Mouse (Mus musculus) olfactory bulb, adult 2 months (tissue): ENCODE results near the gene Usp5.

Source experiments
- CTCF ChIP-seq: fragments of 200-500 bp; IDR thresholded peaks from 2 replicates; pipeline ENCODE4 v1.5.1; 2012; ENCODE audit warnings: low read depth, mild to moderate bottlenecking, low read length, moderate library complexity; ENCODE audit not compliant: insufficient read depth
- POLR2A ChIP-seq: fragments of 200-500 bp; IDR thresholded peaks from 2 replicates; pipeline ENCODE4 v1.6.1; 2012; ENCODE audit warnings: mild to moderate bottlenecking, low read depth, low read length, moderate library complexity; ENCODE audit not compliant: insufficient read depth

GRCm38 (mm10) chr6:124795781-124796180, 33.5 kb downstream of the Usp5 start:
- no peak for TF ChIP-seq POLR2A
- no peak for TF ChIP-seq CTCF
